Mouse (Mus musculus) stomach, embryonic 15.5 days (tissue): Measurements from ENCODE around the gene Cd28. TPM values are rescaled to one million over a fixed set of nuclear protein-coding genes. Genes with fewer than 3 reads are reported as not detected.

Experiments used
- ATAC-seq: fragments of 200-750 bp; cut with Nextera tagmentation; 2 replicates; pipeline ENCODE4 v1.8.0; 2017; ENCODE audit warnings: low read depth, moderate number of reproducible peaks, moderate TSS enrichment; ENCODE audit not compliant: insufficient read depth, low FRiP score
- H3K27ac ChIP-seq: fragments of 300-500 bp; sonication (generic); 2 replicates; pipeline ENCODE4 v1.5.1; 2015; ENCODE audit warnings: mild to moderate bottlenecking, inconsistent platforms
- H3K27me3 ChIP-seq: fragments of 300-500 bp; sonication (generic); replicated peaks from 2 replicates; pipeline ENCODE4 v1.6.1; 2015; ENCODE audit warnings: inconsistent platforms
- H3K36me3 ChIP-seq: fragments of 300-500 bp; sonication (generic); 2 replicates; pipeline ENCODE4 v1.6.1; 2015; ENCODE audit warnings: inconsistent platforms
- H3K4me1 ChIP-seq: fragments of 300-500 bp; sonication (generic); 2 replicates; pipeline ENCODE4 v1.6.1; 2015; ENCODE audit warnings: inconsistent platforms
- H3K4me2 ChIP-seq: fragments of 300-500 bp; sonication (generic); 2 replicates; pipeline ENCODE4 v1.6.1; 2015; ENCODE audit warnings: mild to moderate bottlenecking, inconsistent platforms
- H3K4me3 ChIP-seq: fragments of 300-500 bp; sonication (generic); replicated peaks from 2 replicates; pipeline ENCODE4 v1.5.1; 2015; ENCODE audit warnings: inconsistent platforms
- H3K9ac ChIP-seq: fragments of 300-500 bp; sonication (generic); 2 replicates; pipeline ENCODE4 v1.6.1; 2015; ENCODE audit warnings: inconsistent platforms
- H3K9me3 ChIP-seq: fragments of 300-500 bp; sonication (generic); 2 replicates; pipeline ENCODE4 v1.6.1; 2016; ENCODE audit warnings: inconsistent platforms
- WGBS: fragments of 180-500 bp; shearing (Covaris S2); methylation state at CpG from one replicate; pipeline ENCODE4 v1.1.7; 2015; 5-methylcytosine and 5-hydroxymethylcytosine counted together
- polyA plus RNA-seq: library from polyadenylated mRNA; unstranded; fragments of >200 nt; fragmentation: Nextera tagmentation; extraction: Ambion mirVana; gene quantifications from 2 replicates; pipeline ENCODE4 v1.2.1, GENCODE M21; 2015

Gene Cd28
- polyA plus RNA-seq, 1 experiment from 2014 or later, result 0.18 TPM

GRCm38 (mm10) chr1:60731940-60732339 is 15.3 kb downstream of the Cd28 start:
- no peaks in the 10 kb centered on the region for H3K36me3 ChIP-seq
- no peak for ATAC-seq
- no peak overlapping the region for H3K9ac ChIP-seq
- no peak overlapping the region for H3K4me2 ChIP-seq
- 94% methylated on average over 2 of the region's 2 CpGs for WGBS
- H3K9me3 ChIP-seq, result no peaks in the 10 kb centered on the region
- H3K4me1 ChIP-seq, result peaks cover 4% of the 10 kb centered on the region; the same call in 1 of the 2 replicates
- H3K4me3 ChIP-seq, result no peak overlapping the region
- H3K27me3 ChIP-seq, result no peaks in the 10 kb centered on the region
- H3K27ac ChIP-seq, result no peak overlapping the region

GRCm38 (mm10) chr1:60735072-60735907 is 18.7 kb downstream of the Cd28 start:
- no peaks in the 10 kb centered on the region for H3K9me3 ChIP-seq
- H3K4me3 ChIP-seq, result no peak overlapping the region
- H3K4me1 ChIP-seq, result peaks cover 4% of the 10 kb centered on the region; the same call in 1 of the 2 replicates
- H3K36me3 ChIP-seq, result no peaks in the 10 kb centered on the region
- H3K27ac ChIP-seq, result peak overlapping the region; percentile 74
- no peak overlapping the region; the same call in 1 of the 2 replicates for H3K4me2 ChIP-seq
- 36% methylated on average over 12 of the region's 12 CpGs for WGBS
- no peaks in the 10 kb centered on the region for H3K27me3 ChIP-seq
- peak; percentile 83; the same call in 1 of the 2 replicates for ATAC-seq
- H3K9ac ChIP-seq, result no peak overlapping the region

DNA sequence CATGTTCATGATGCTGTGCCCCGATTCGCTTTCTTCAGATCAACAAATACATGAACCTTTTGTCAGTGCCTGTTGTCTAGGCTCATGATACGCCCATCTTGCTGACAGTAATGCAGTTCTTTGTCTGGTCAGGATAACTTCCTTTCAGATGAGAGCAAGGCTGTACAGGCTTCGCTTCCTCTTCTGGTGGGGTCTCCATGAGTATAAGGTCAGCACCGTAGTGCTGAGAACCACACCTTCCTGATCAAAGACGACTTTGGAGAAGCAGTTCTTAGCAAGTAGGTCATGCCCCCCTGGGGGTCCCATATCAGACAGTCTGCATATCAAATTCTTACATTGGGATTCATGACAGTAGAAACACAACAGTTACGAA is 19.3 kb downstream of the Cd28 start:
- Histone ChIP-seq H3K4me1 (peaks cover 4% of the 10 kb centered on the region; the same call in 1 of the 2 replicates), H3K27me3 (no peaks in the 10 kb centered on the region), H3K27ac (peak overlapping the region; percentile 74; the same call in 1 of the 2 replicates), H3K4me2 (no peak overlapping the region), H3K9me3 (no peaks in the 10 kb centered on the region), H3K4me3 (no peak overlapping the region), H3K36me3 (no peaks in the 10 kb centered on the region), H3K9ac (no peak overlapping the region)
- no peak for ATAC-seq
- WGBS, result 75% methylated on average over 7 of the region's 7 CpGs

DNA sequence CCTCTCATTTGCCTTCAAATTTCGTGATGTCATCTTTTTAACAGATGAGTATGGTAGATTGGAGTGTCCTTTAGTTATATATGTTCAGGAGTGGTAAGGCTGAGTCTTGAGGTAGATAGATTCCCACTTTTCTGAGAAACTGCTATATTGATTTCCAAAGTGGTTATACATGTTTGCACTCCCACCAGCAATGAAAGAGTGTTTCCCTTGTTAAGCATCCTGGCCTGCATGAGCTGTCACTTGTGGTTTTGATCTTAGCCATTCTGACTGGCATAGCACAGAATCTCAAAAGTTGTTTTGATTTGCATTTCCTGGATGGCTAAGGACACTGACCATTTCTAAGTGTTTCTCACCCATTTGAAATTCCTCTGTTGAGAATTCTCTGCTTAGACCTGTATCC is 27.7 kb downstream of the Cd28 start:
- Histone ChIP-seq H3K9ac (no peak overlapping the region), H3K36me3 (no peaks in the 10 kb centered on the region), H3K27me3 (no peaks in the 10 kb centered on the region), H3K4me1 (peaks cover under 1% of the 10 kb centered on the region; the same call in 1 of the 2 replicates), H3K27ac (no peak overlapping the region), H3K4me2 (no peak overlapping the region), H3K4me3 (no peak overlapping the region), H3K9me3 (no peaks in the 10 kb centered on the region)
- 73% methylated on average over 1 of the region's 1 CpGs for WGBS
- ATAC-seq, result no peak

DNA sequence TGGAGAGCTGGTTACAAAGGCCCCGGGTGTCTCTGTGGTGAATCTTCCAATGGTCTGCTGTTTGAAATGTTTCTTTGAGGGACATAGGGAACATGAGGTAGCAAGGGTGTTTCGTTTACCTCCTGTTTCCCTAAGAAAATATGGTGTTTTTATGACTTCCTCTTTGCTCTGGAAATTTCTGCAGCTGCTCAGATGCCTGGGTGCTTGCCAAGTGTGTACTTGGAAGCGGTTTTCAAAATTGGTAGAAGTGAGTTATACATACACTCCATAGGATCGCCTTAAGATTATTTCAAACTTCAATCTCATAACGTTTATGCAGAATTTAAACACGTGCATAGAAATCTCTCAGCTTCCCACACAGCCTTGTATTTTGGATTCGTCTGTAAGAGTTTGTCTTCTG is 29.1 kb downstream of the Cd28 start:
- H3K9me3 ChIP-seq, result no peaks in the 10 kb centered on the region
- 0 out of 2 replicates have a peak overlapping the region, but pooled peaks have one; percentile 11 for H3K27ac ChIP-seq
- H3K9ac ChIP-seq, result no peak overlapping the region
- no peaks in the 10 kb centered on the region for H3K36me3 ChIP-seq
- no peaks in the 10 kb centered on the region for H3K27me3 ChIP-seq
- 40% methylated on average over 7 of the region's 7 CpGs for WGBS
- H3K4me2 ChIP-seq, result no peak overlapping the region
- H3K4me1 ChIP-seq, result peaks cover 2% of the 10 kb centered on the region; the same call in 1 of the 2 replicates
- no peak overlapping the region for H3K4me3 ChIP-seq
- ATAC-seq, result no peak

DNA sequence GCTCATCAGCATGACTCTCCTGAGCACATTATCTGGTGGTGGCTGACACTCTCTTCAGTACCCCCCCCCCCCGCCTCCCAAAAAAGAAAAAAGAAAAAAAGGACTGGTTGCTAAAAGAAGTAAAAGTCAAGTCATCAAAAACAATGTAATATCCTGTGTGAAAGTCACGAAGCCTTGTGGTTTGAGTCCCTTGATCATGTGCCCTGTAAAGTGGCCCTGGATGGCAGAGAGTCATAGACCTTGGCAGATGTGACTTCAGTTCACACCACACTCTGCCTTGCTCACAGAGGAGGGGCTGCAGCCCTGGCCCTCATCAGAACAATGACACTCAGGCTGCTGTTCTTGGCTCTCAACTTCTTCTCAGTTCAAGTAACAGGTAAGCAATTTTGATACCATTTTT is 29.6 kb downstream of the Cd28 start:
- Histone ChIP-seq H3K4me2 (no peak overlapping the region), H3K4me1 (peaks cover 2% of the 10 kb centered on the region; the same call in 1 of the 2 replicates), H3K36me3 (no peaks in the 10 kb centered on the region), H3K27me3 (no peaks in the 10 kb centered on the region), H3K4me3 (no peak overlapping the region), H3K9ac (no peak overlapping the region), H3K9me3 (no peaks in the 10 kb centered on the region), H3K27ac (0 out of 2 replicates have a peak overlapping the region, but pooled peaks have one; percentile 11)
- WGBS, result 56% methylated on average over 2 of the region's 2 CpGs
- no peak for ATAC-seq

DNA sequence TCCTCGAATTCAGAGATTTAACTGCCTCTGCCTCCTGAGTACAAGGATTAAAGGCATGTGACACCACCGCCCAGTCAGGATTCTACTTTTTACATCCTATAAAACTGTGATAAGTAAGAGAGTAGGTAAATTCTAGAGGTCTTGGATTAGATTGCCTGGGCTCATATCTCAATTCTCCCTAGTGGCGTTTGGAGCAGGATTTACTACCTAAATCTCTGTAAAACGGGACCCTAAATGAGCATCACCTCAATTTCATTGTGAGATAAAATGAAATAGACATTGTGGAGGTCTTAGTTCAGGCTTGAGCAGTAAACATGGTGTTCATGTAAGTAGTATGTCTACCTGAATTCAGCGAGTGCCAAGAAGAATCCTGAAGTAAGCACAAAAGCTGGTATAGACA is 30.3 kb downstream of the Cd28 start:
- Histone ChIP-seq H3K36me3 (no peaks in the 10 kb centered on the region), H3K27me3 (no peaks in the 10 kb centered on the region), H3K9ac (no peak overlapping the region), H3K9me3 (no peaks in the 10 kb centered on the region), H3K4me3 (no peak overlapping the region), H3K27ac (no peak overlapping the region), H3K4me1 (peaks cover 2% of the 10 kb centered on the region; the same call in 1 of the 2 replicates), H3K4me2 (no peak overlapping the region)
- ATAC-seq, result no peak
- WGBS, result 88% methylated on average over 5 of the region's 5 CpGs

- Histone ChIP-seq H3K4me1 (peaks cover 2% of the 10 kb centered on the region; the same call in 1 of the 2 replicates), H3K36me3 (no peaks in the 10 kb centered on the region), H3K9me3 (no peaks in the 10 kb centered on the region), H3K9ac (no peak overlapping the region), H3K27me3 (no peaks in the 10 kb centered on the region), H3K27ac (no peak overlapping the region), H3K4me2 (no peak overlapping the region), H3K4me3 (no peak overlapping the region)
- ATAC-seq, result no peak
- WGBS, result 86% methylated on average over 1 of the region's 1 CpGs
These were observed 31.7 kb downstream of the Cd28 start for GRCm38 (mm10) chr1:60748286-60748685.

DNA sequence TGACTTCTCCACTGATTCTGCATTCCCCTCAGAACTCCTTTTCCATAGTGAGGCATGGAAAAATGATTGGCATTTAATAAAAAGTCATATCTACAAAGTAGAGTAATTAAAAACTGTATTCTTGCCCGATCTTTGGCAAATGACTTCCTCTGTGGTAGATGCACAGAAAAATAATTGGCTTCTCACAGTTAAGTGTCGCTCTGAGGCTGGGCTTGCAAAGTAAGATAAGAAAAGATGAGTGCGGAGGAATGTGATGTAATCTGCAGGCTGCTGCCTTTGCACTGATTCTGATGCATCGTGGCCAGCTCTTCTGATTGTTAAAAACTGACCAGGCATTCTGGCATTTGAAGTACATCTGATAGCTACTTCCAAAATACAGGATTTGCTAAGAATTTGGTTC is 32.3 kb downstream of the Cd28 start:
- Histone ChIP-seq H3K9ac (no peak overlapping the region), H3K4me3 (no peak overlapping the region), H3K4me1 (peaks cover 2% of the 10 kb centered on the region; the same call in 1 of the 2 replicates), H3K9me3 (no peaks in the 10 kb centered on the region), H3K27ac (no peak overlapping the region), H3K36me3 (no peaks in the 10 kb centered on the region), H3K27me3 (no peaks in the 10 kb centered on the region), H3K4me2 (no peak overlapping the region)
- WGBS, result 77% methylated on average over 4 of the region's 4 CpGs
- no peak for ATAC-seq

DNA sequence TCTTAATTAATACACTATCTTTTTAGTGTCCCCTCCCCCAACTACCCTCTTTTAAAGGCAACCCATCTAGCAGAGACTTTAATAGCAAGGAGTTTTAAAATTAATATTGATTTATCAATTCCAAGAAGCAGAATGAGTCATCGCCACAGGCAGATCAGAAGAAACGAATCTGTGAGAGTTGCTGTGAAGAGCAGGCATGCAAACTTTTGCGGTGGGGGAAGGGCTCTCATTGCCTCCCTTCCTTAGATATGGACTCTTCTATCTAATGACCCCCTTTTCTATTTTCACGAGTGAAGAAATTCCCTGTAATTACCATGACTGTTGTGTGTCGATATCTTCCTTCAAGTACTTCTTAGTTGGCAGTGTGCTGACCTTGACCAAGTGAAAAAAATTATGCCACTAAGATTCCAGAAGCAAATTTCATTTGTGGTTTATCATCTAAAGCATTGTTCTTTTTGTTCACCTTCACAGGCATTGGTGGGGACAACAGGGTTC is 32.8 kb downstream of the Cd28 start:
- no peak overlapping the region for H3K27ac ChIP-seq
- no peak overlapping the region for H3K9ac ChIP-seq
- H3K36me3 ChIP-seq, result no peaks in the 10 kb centered on the region
- peaks cover 2% of the 10 kb centered on the region; the same call in 1 of the 2 replicates for H3K4me1 ChIP-seq
- ATAC-seq, result no peak
- H3K27me3 ChIP-seq, result no peaks in the 10 kb centered on the region
- H3K4me3 ChIP-seq, result no peak overlapping the region
- 79% methylated on average over 5 of the region's 5 CpGs for WGBS
- no peak overlapping the region for H3K4me2 ChIP-seq
- no peaks in the 10 kb centered on the region for H3K9me3 ChIP-seq

- Histone ChIP-seq H3K27ac (no peak overlapping the region), H3K4me2 (no peak overlapping the region), H3K36me3 (no peaks in the 10 kb centered on the region), H3K4me3 (no peak overlapping the region), H3K9me3 (no peaks in the 10 kb centered on the region), H3K4me1 (peaks cover 2% of the 10 kb centered on the region; the same call in 1 of the 2 replicates), H3K9ac (no peak overlapping the region), H3K27me3 (no peaks in the 10 kb centered on the region)
- ATAC-seq, result no peak
- WGBS, result 77% methylated on average over 6 of the region's 6 CpGs
These were observed 33.7 kb downstream of the Cd28 start for GRCm38 (mm10) chr1:60750201-60750765.

DNA sequence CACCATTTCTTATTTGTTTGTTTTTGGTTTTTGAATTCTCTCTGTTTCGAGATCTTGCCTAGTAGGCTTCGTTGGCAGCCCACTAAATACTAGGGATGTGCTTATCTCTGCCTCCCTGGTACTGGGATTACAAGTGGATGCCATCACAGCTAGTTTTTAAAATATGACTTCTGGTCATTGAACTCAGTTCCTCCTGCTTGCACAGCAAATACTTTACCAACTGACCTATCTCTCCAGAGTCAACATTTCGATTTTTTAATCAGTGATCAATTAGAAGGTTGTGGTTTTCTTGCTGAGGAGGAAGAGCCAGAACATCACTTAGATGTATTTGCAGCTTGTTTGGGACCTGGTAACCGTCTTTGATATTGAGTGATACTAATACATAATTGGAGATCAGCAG is 34.4 kb downstream of the Cd28 start:
- H3K36me3 ChIP-seq, result no peaks in the 10 kb centered on the region
- no peak for ATAC-seq
- WGBS, result 85% methylated on average over 4 of the region's 4 CpGs
- H3K9me3 ChIP-seq, result no peaks in the 10 kb centered on the region
- no peak overlapping the region for H3K4me2 ChIP-seq
- no peak overlapping the region for H3K27ac ChIP-seq
- no peak overlapping the region for H3K4me3 ChIP-seq
- H3K27me3 ChIP-seq, result no peaks in the 10 kb centered on the region
- H3K4me1 ChIP-seq, result peaks cover 2% of the 10 kb centered on the region; the same call in 1 of the 2 replicates
- no peak overlapping the region for H3K9ac ChIP-seq
